Mouse (Mus musculus) B cell, adult 67 days (primary cell): ENCODE results near the gene Zfp748. TPM values are rescaled to one million over a fixed set of nuclear protein-coding genes. Genes with fewer than 3 reads are reported as not detected.

Experiments
- total RNA-seq, 2 experiments: library from RNA; stranded (reverse); gene quantifications; 4 replicates each; pipeline ENCODE4 v1.2.4; 2023

Gene Zfp748
- total RNA-seq, result 10 to 100 TPM; 11.5 to 15.2 TPM

GRCm38 (mm10) chr13:67553730-67554129, at the start of gene Zfp748:
TSS of gene Zfp748 (minus strand) at chr13:67553830.

GRCm38 (mm10) chr13:67525753-67526410, 27.7 kb downstream of the Zfp748 start, which contains the start of the genes Gm26965 and Zfp87:
TSS of gene Gm26965 (minus strand) at chr13:67526151.
TSS of gene Zfp87 (minus strand) at chr13:67526177.

GRCm38 (mm10) chr13:67500084-67500719, 53.4 kb downstream of the Zfp748 start, which contains the start of gene Zfp58:
TSS of gene Zfp58 (minus strand) at chr13:67500555.

Other genes with a start within 250 kb of the Zfp748 start
- gene Zfp457, start 247.3 kb downstream of the Zfp748 start, total RNA-seq, result 1 to 10 TPM; 1.1 to 5.4 TPM
- gene Zfp595, start 221.3 kb downstream of the Zfp748 start, total RNA-seq, result 10 to 100 TPM; 15.0 to 19.8 TPM
- 1 to 10 TPM; 1.2 to 4.3 TPM for gene Gm28044, start 193.3 kb downstream of the Zfp748 start, total RNA-seq
- 10 to 100 TPM; 10.2 to 13.3 TPM for gene Zfp953, start 193.2 kb downstream of the Zfp748 start, total RNA-seq
- 1 to 10 TPM; 2.4 to 4.4 TPM for gene Gm28041, start 178.1 kb downstream of the Zfp748 start, total RNA-seq
- 10 to 100 TPM; 12.0 to 13.6 TPM for gene Zfp456, start 178.0 kb downstream of the Zfp748 start, total RNA-seq
- gene Zfp429, start 154.0 kb downstream of the Zfp748 start, total RNA-seq, result 10 to 100 TPM; 17.7 to 23.2 TPM
- 1 to 10 TPM; 3.4 to 3.5 TPM for gene Zfp459, start 132.4 kb downstream of the Zfp748 start, total RNA-seq
- 1 to 10 TPM; 6.5 to 7.0 TPM for gene Zfp874a, start 102.2 kb downstream of the Zfp748 start, total RNA-seq
- 10 to 100 TPM; 12.2 to 17.1 TPM for gene Zfp874b, start 69.6 kb downstream of the Zfp748 start, total RNA-seq
- gene Zfp58, start 53.3 kb downstream of the Zfp748 start, total RNA-seq, result 10 to 100 TPM; 13.3 to 16.8 TPM
- not detected for gene Gm26965, start 27.7 kb downstream of the Zfp748 start, total RNA-seq
- 10 to 100 TPM; 24.1 to 31.2 TPM for gene Zfp87, start 27.7 kb downstream of the Zfp748 start, total RNA-seq
- gene Zfp729b, start 55.9 kb upstream of the Zfp748 start, total RNA-seq, result 10 to 100 TPM; 19.8 to 20.3 TPM
- 1 to 10 TPM; 2.5 to 8.4 TPM for gene Gm49345, start 83.9 kb upstream of the Zfp748 start, total RNA-seq
- 10 to 100 TPM; 16.2 to 20.7 TPM for gene Zfp729a, start 84.0 kb upstream of the Zfp748 start, total RNA-seq
- 10 to 100 TPM; 20.8 to 21.5 TPM for gene Zfp738, start 133.2 kb upstream of the Zfp748 start, total RNA-seq
- 10 to 100 TPM; 16.3 to 22.7 TPM for gene Zfp65, start 175.3 kb upstream of the Zfp748 start, total RNA-seq
- 1 to 10 TPM; 7.2 to 9.5 TPM for gene Zfp85, start 201.4 kb upstream of the Zfp748 start, total RNA-seq
- 1 to 10 TPM; 3.5 to 5.9 TPM for gene Zfp493, start 225.9 kb upstream of the Zfp748 start, total RNA-seq